ENCODE assay signal across 20 mouse cellular contexts in the genomic region with DNA sequence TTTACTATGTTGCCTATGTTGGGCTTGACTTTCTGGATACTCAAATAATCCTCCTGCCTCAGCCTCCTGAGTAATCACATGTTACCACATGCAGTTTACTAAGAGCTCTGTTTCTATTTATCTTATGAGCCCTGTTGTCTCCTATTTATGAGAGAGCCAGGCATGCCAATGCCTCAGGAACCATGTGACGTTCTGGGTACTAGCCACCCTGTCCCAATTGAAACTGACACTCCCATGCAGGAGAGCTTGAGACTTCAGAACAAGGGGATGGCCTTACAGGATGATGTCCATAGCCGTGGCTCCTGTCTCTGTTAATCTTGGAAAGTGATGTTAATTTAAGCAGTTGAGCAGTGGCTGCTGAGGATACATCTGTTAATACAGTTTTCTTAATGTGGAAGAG.
DNase-seq lines count a peak whose midpoint lies in the region; ATAC-seq and TF ChIP-seq lines count a peak whose summit lies in the region.
"Had no signal": no experiment of that assay in that cellular context is flagged by ENCODE, and none has a peak within 500 bp of the region (broad histone marks: within the 10 kb centered on the region; RNA-seq: fewer than 3 reads in every experiment).

No protein-coding gene starts in this region.

- H3K4me3 ChIP-seq in gastrocnemius, adult 2 months = no peak overlapping the region
- H3K4me3 ChIP-seq in heart, embryonic 11.5 days (ENCODE audit: low read depth, low read length) = no peak overlapping the region
- no peak overlapping the region for H3K4me3 ChIP-seq in brown adipose tissue, adult 24 weeks (ENCODE audit: insufficient read depth, low read depth, low read length)
- no peak overlapping the region for H3K4me3 ChIP-seq in heart, embryonic 16.5 days (ENCODE audit: low read length)
- H3K4me3 ChIP-seq: embryonic facial prominence, embryonic 15.5 days; forebrain, embryonic 15.5 days; hindbrain, embryonic 15.5 days had no signal

- no peak overlapping the region for H3K9ac ChIP-seq in heart, embryonic 11.5 days (ENCODE audit: low read depth, low read length)
- H3K9ac ChIP-seq in heart, embryonic 16.5 days (ENCODE audit: low read length) = no peak overlapping the region
- H3K9ac ChIP-seq: embryonic facial prominence, embryonic 15.5 days; forebrain, embryonic 15.5 days; hindbrain, embryonic 15.5 days had no signal

- no peaks in the 10 kb centered on the region for H3K36me3 ChIP-seq in heart, embryonic 11.5 days (ENCODE audit: control insufficient read depth, insufficient read depth, low read length)
- no peaks in the 10 kb centered on the region for H3K36me3 ChIP-seq in heart, embryonic 16.5 days (ENCODE audit: control insufficient read depth, insufficient read depth)
- H3K36me3 ChIP-seq: embryonic facial prominence, embryonic 15.5 days; forebrain, embryonic 15.5 days; hindbrain, embryonic 15.5 days had no signal

- peaks cover 37% of the 10 kb centered on the region for H3K4me1 ChIP-seq in heart, embryonic 11.5 days (ENCODE audit: control insufficient read depth, insufficient read depth, low read length)
- peaks cover 11% of the 10 kb centered on the region for H3K4me1 ChIP-seq in brown adipose tissue, adult 24 weeks (ENCODE audit: control insufficient read depth, insufficient read depth, insufficient read length, low read length)
- peaks cover 58% of the 10 kb centered on the region for H3K4me1 ChIP-seq in heart, embryonic 16.5 days (ENCODE audit: control insufficient read depth, insufficient read depth, low read length)
- H3K4me1 ChIP-seq: embryonic facial prominence, embryonic 15.5 days; forebrain, embryonic 15.5 days had no signal

- H3K27ac ChIP-seq in gastrocnemius, adult 2 months = peak overlapping the region; percentile 67
- peak overlapping the region; percentile 4; the same call in 1 of the 2 replicates for H3K27ac ChIP-seq in heart, embryonic 11.5 days (ENCODE audit: low read depth, low read length)
- H3K27ac ChIP-seq in brown adipose tissue, adult 24 weeks (replicated peaks; ENCODE audit: low read depth, low read length) = 0 out of 2 replicates have a peak overlapping the region, but pooled peaks have one; percentile 27
- peak overlapping the region; percentile 96 for H3K27ac ChIP-seq in heart, embryonic 16.5 days (ENCODE audit: low read length)
- H3K27ac ChIP-seq: embryonic facial prominence, embryonic 15.5 days; forebrain, embryonic 15.5 days; hindbrain, embryonic 15.5 days; kidney, postnatal 0 days had no signal

- no peak for TF ChIP-seq CTCF in gastrocnemius, adult 2 months (IDR thresholded peaks at IDR 0.05)

- no peak for DNase-seq in gastrocnemius, adult 2 months
- no peak for DNase-seq in gastrocnemius, postnatal 14 days
- DNase-seq in heart, adult 9 months (ENCODE audit: low spot score in 2 of 2) = no peak
- DNase-seq in cerebellum, postnatal 4 days (ENCODE audit: low spot score in 2 of 2) = no peak
- no peak for DNase-seq in embryo, embryonic 10 days (ENCODE audit: low spot score)
- DNase-seq: adrenal gland, postnatal 10 days; cerebellum, adult 11-12 months; cerebellum, adult 9-11 months; cerebellum, postnatal 36 days; embryo, embryonic 11 days; gastrocnemius, postnatal 36 days; kidney, adult 11 months; kidney, adult 9 months had no signal

- WGBS in heart, embryonic 11.5 days (ENCODE audit: insufficient replicate concordance) = 76% methylated on average over 2 of the region's 2 CpGs
- 66% methylated on average over 2 of the region's 2 CpGs for WGBS in heart, embryonic 16.5 days

- ATAC-seq in heart, embryonic 11.5 days (replicated peaks; ENCODE audit: insufficient number of reproducible peaks, low FRiP score, low TSS enrichment) = no peak
- no peak for ATAC-seq in heart, embryonic 16.5 days (replicated peaks; ENCODE audit: extremely low read depth, insufficient read depth, low FRiP score)
- ATAC-seq: forebrain, embryonic 15.5 days had no signal

- no peak overlapping the region for H3K4me2 ChIP-seq in heart, embryonic 11.5 days
- H3K4me2 ChIP-seq in heart, embryonic 16.5 days (ENCODE audit: low read depth, low read length) = no peak overlapping the region
- H3K4me2 ChIP-seq: embryonic facial prominence, embryonic 15.5 days; forebrain, embryonic 15.5 days; hindbrain, embryonic 15.5 days had no signal

- H3K27me3 ChIP-seq in heart, embryonic 11.5 days (ENCODE audit: control insufficient read depth, insufficient read depth, low read length) = no peaks in the 10 kb centered on the region
- no peaks in the 10 kb centered on the region for H3K27me3 ChIP-seq in heart, embryonic 16.5 days (ENCODE audit: control insufficient read depth, insufficient read depth, low read length)
- H3K27me3 ChIP-seq: embryonic facial prominence, embryonic 15.5 days; forebrain, embryonic 15.5 days; hindbrain, embryonic 15.5 days had no signal

- no peaks in the 10 kb centered on the region for H3K9me3 ChIP-seq in heart, embryonic 11.5 days (replicated peaks; ENCODE audit: control insufficient read depth, low read length)
- no peaks in the 10 kb centered on the region for H3K9me3 ChIP-seq in heart, embryonic 16.5 days (replicated peaks; ENCODE audit: control insufficient read depth, low read length)
- H3K9me3 ChIP-seq: embryonic facial prominence, embryonic 15.5 days; forebrain, embryonic 15.5 days; hindbrain, embryonic 15.5 days had no signal

- intact Hi-C loops in gastrocnemius, adult 2 months (cut with DNase I) = loop anchor here (10.0 kb wide), 1 partner anchor 306 kb away; the partner anchor contains the start of genes Ccdc115 and Imp4
- intact Hi-C loops in gastrocnemius, postnatal 14 days (cut with DNase I; ENCODE audit: low total_unique reads) = no loop called here

Comparison
In these comparisons a context has a peak if more than half of its experiments do, and no peak if none do; other contexts are left out.
1. H3K27ac ChIP-seq: peak in every context shown above with its lines; median percentile 96 in heart, embryonic 16.5 days; 67 in gastrocnemius, adult 2 months; 27 in brown adipose tissue, adult 24 weeks; 4 in heart, embryonic 11.5 days.